Mouse (Mus musculus) hindbrain, embryonic 15.5 days (tissue): ENCODE measurements at regions not wholly inside any gene's neighbourhood (a gene's known extent, or its start where the extent isn't known, plus 50 kb on each side); places are given as distances from the start of the nearest gene placed in this dataset.

ENCODE experiments used
- ATAC-seq: fragments of 200-750 bp; cut with Nextera tagmentation; 2 replicates; pipeline ENCODE4 v1.8.0; 2017; ENCODE audit warnings: low read depth, moderate number of reproducible peaks, moderate TSS enrichment; ENCODE audit not compliant: low FRiP score
- H3K27ac ChIP-seq: fragments of 300-500 bp; sonication (generic); replicated peaks from 2 replicates; pipeline ENCODE4 v1.5.1; 2015; ENCODE audit warnings: mild to moderate bottlenecking, inconsistent platforms
- H3K27me3 ChIP-seq: fragments of 300-500 bp; sonication (generic); 2 replicates; pipeline ENCODE4 v1.6.1; 2015; ENCODE audit warnings: control low read depth, inconsistent platforms
- H3K36me3 ChIP-seq: fragments of 300-500 bp; sonication (generic); 2 replicates; pipeline ENCODE4 v1.6.1; 2015; ENCODE audit warnings: control low read depth, inconsistent platforms
- H3K4me1 ChIP-seq: fragments of 300-500 bp; sonication (generic); replicated peaks from 2 replicates; pipeline ENCODE4 v1.6.1; 2015; ENCODE audit warnings: control low read depth, inconsistent platforms
- H3K4me2 ChIP-seq: fragments of 300-500 bp; sonication (generic); 2 replicates; pipeline ENCODE4 v1.6.1; 2015; ENCODE audit warnings: moderate library complexity, mild to moderate bottlenecking, inconsistent platforms
- H3K4me3 ChIP-seq: fragments of 300-500 bp; sonication (generic); 2 replicates; pipeline ENCODE4 v1.5.1; 2015; ENCODE audit warnings: mild to moderate bottlenecking, inconsistent platforms
- H3K9ac ChIP-seq: fragments of 300-500 bp; sonication (generic); 2 replicates; pipeline ENCODE4 v1.6.1; 2015; ENCODE audit warnings: inconsistent platforms
- H3K9me3 ChIP-seq: fragments of 300-500 bp; sonication (generic); 2 replicates; pipeline ENCODE4 v1.6.1; 2016; ENCODE audit warnings: control low read depth, inconsistent platforms
- WGBS: fragments of 180-500 bp; shearing (Covaris S2); methylation state at CpG from one replicate; pipeline ENCODE4 v1.1.7; 2015; 5-methylcytosine and 5-hydroxymethylcytosine counted together

DNA sequence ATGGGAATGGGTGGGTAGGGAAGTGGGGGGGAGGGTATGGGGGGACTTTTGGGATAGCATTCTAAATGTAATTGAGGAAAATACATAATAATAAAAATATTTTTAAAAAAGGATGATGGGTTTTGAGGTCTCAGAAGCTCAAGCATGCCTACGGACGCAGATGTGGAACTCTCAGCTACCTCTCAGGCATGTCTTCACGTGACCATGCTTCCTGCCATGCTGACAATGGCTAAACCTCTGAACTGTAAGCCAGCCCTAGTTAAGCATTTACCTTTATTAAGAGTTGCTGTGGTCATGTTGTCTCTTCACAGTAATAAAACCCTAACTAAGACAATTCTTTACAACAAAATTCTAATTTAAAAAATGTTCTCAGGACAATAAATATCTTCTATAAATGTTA is 80.0 kb downstream of the Tex36 start:
- Histone ChIP-seq H3K27ac (no peak overlapping the region), H3K4me2 (no peak overlapping the region), H3K4me1 (no peaks in the 10 kb centered on the region), H3K9me3 (no peaks in the 10 kb centered on the region), H3K9ac (no peak overlapping the region), H3K36me3 (no peaks in the 10 kb centered on the region), H3K4me3 (no peak overlapping the region), H3K27me3 (no peaks in the 10 kb centered on the region)
- 92% methylated on average over 3 of the region's 3 CpGs for WGBS
- ATAC-seq: no peak

DNA sequence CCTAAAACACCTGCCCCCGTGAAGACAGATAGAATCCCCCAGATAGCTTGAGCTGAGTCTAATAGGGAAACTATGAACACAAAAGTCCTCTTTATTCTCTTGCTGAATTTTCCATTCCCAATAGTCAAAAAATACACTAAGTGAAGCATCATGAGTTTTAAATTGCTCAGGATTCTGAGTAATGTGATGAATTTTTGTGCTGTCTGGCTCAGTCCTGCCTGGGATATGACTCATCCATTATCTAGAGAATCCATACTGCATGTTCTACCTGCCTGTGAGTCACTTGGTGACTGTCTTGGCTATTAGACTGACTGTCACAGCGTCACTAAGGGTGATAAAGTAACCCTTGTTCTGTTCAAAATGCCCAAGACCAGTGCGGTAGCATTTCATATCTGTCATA is 83.0 kb downstream of the Tex36 start:
- Histone ChIP-seq H3K4me3 (no peak overlapping the region), H3K9ac (no peak overlapping the region), H3K27ac (no peak overlapping the region), H3K4me2 (no peak overlapping the region), H3K36me3 (no peaks in the 10 kb centered on the region), H3K27me3 (no peaks in the 10 kb centered on the region), H3K9me3 (no peaks in the 10 kb centered on the region), H3K4me1 (no peaks in the 10 kb centered on the region)
- 87% methylated on average over 3 of the region's 3 CpGs for WGBS
- ATAC-seq: no peak

DNA sequence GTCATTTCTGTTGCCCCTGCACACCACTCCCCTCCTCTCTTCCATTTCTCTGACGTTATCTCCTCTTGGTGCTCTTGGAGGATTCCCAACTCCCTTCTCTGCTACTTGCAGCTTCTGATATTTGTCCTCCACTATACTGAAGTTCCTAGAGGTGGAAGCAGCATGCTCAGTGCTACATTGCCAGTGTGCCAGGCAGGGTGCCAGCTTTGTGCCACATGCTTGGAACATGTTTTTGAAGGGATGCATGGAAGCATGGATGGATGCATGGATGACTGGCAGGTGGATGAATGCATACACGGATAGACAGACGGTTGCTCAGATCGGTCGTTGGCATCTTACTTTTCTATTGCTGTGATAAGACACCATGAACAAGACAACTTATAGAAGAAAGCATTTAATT is 84.4 kb downstream of the Tex36 start:
- ATAC-seq: no peak
- Histone ChIP-seq H3K4me2 (no peak overlapping the region), H3K4me3 (no peak overlapping the region), H3K9ac (no peak overlapping the region), H3K27me3 (no peaks in the 10 kb centered on the region), H3K9me3 (no peaks in the 10 kb centered on the region), H3K4me1 (no peaks in the 10 kb centered on the region), H3K27ac (no peak overlapping the region), H3K36me3 (no peaks in the 10 kb centered on the region)
- WGBS: 82% methylated on average over 5 of the region's 5 CpGs

DNA sequence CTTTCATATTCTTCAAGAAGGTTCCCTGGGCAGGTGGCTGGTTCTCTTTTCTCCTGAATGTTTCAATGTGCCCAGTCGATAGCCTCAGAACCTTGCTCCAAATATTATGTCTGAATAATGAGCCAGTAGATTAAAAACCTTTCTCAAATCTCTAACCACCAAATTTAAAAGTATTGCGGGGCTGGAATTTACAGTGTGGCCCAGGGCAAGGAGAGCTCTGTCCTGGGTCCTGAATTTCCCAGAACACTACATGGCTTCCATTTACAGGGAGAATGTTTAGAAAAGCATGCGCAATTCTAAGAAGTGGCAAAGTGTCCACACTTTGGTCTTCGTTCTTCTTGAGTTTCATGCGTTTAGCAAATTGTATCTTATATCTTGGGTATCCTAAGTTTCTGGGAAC is 91.0 kb downstream of the Tex36 start:
- Histone ChIP-seq H3K9me3 (no peaks in the 10 kb centered on the region), H3K27me3 (no peaks in the 10 kb centered on the region), H3K27ac (no peak overlapping the region), H3K4me3 (no peak overlapping the region), H3K9ac (no peak overlapping the region), H3K4me1 (no peaks in the 10 kb centered on the region), H3K4me2 (no peak overlapping the region), H3K36me3 (no peaks in the 10 kb centered on the region)
- 73% methylated on average over 5 of the region's 5 CpGs for WGBS
- no peak for ATAC-seq

DNA sequence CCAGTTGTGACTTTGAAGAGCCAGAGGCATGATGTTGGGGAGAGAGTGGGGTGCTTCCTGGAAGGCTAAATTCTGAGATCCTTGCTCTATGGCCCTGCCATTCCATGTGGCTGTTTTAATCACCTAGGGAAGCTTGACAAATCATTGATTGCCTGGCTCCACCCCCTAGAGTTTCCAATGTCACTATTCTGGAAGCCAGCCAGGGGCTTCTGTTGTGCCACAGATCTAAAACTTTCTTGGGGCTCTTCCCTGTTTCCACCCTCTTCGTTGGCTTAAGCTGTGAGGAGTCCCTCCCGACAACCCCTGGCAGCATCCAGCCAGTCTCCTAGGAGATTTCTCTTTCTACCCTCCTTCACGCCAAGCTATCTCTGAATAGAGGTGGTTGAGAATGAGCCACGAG is 92.5 kb downstream of the Tex36 start:
- Histone ChIP-seq H3K27ac (no peak overlapping the region), H3K9me3 (no peaks in the 10 kb centered on the region), H3K27me3 (no peaks in the 10 kb centered on the region), H3K36me3 (no peaks in the 10 kb centered on the region), H3K4me2 (no peak overlapping the region), H3K4me1 (peaks cover 3% of the 10 kb centered on the region; the same call in 1 of the 2 replicates), H3K4me3 (no peak overlapping the region), H3K9ac (no peak overlapping the region)
- WGBS: 19% methylated on average over 4 of the region's 4 CpGs
- ATAC-seq: no peak

DNA sequence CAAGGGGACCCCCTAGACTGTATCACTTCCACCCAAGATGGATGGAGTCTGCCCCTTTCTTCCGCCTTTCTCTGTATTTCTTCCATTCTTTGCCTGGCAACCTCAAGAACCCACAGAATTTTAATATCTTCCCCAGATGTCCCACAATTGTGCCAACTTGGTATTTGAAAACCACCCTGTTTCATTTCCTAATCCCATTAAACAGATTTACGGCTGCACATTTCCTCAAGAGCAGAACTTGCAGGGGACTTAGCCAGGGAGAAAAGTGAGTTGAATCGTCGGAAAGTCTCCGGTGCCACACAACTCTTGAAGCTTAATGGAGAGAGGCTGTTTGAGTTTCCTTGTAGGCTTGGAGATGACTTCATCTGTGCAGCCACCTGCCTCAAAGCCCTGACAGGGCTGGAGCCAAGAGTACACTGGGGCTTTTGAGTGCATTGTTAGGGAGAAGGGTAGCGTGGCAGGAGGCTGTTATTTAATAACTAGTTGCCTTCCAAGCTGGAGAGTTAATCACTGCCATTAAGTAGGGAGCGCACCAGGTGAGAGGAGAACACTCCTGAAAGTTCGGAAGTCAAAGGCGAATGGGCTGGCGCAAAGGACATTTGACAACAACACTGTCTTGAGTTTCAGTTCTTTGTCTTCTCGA is 93.5 kb downstream of the Tex36 start:
- Histone ChIP-seq H3K27me3 (no peaks in the 10 kb centered on the region), H3K36me3 (no peaks in the 10 kb centered on the region), H3K4me2 (no peak overlapping the region), H3K9me3 (no peaks in the 10 kb centered on the region), H3K9ac (no peak overlapping the region), H3K4me3 (no peak overlapping the region), H3K4me1 (peaks cover 6% of the 10 kb centered on the region; the same call in 1 of the 2 replicates), H3K27ac (no peak overlapping the region)
- 68% methylated on average over 11 of the region's 11 CpGs for WGBS
- no peak for ATAC-seq

DNA sequence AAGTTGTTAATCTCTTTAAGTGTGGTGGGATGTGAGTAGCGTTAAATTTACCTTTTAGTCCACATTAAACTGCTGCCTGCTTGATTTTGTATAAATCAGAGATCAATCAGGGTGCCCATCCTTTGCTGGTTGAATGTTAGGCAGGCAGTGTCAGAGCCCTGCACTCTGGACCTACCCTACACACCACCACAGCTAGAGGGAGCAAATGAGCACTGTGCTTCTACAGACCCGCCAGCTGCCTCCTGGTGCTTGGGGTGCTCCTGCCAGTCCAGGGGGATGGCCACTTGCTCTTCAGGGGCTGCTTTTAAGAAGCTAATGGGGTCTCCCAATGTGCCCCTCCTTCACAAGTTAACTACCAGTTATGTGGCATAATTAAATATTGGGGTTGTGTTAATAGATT is 96.3 kb downstream of the Tex36 start:
- Histone ChIP-seq H3K4me2 (no peak overlapping the region), H3K9ac (no peak overlapping the region), H3K4me1 (peaks cover 6% of the 10 kb centered on the region; the same call in 1 of the 2 replicates), H3K27ac (no peak overlapping the region), H3K27me3 (no peaks in the 10 kb centered on the region), H3K4me3 (no peak overlapping the region), H3K36me3 (no peaks in the 10 kb centered on the region), H3K9me3 (no peaks in the 10 kb centered on the region)
- no peak for ATAC-seq
- 98% methylated on average over 2 of the region's 2 CpGs for WGBS

DNA sequence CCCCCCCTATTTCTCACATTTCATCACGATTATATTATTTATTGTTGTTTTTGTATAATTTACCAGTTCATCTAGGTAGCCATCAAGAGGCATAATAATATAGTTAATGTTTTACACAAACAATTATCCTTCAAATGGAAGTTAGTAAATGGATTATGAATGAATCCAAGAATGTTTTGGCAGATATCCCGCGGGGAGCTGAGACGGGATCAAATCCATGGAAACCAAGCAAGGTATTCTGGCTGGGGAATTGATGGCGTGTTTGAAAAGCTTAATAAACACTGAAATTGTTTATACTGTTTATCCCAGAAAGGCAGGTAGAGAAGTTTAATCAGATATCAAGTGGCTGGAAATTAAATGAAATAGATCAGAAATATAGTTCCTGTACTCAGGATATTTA is 98.0 kb downstream of the Tex36 start:
- 58% methylated on average over 5 of the region's 5 CpGs for WGBS
- no peak for ATAC-seq

DNA sequence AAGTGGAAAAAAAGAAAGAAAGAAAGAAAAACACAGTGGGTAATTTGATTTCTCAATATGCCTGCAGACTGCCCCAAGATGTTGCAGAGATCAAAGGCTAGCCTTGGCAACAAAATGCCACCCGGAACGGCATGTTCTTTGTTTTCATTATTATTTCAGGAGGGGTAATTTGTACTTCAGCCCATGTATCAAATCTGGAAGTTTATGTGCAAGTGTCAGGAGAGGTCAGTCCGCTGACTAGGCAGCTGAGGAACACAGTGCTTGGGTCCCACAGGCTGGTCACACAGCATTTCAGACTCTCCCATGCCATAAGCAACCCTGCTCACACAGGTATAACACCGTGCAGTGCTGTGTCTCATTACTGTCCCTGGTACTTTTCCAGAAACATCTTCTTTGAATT is 99.2 kb downstream of the Tex36 start:
- no peaks in the 10 kb centered on the region for H3K9me3 ChIP-seq
- H3K4me2 ChIP-seq: no peak overlapping the region
- 62% methylated on average over 4 of the region's 4 CpGs for WGBS
- ATAC-seq: no peak
- H3K36me3 ChIP-seq: no peaks in the 10 kb centered on the region
- H3K27me3 ChIP-seq: no peaks in the 10 kb centered on the region
- H3K27ac ChIP-seq: no peak overlapping the region
- peaks cover 6% of the 10 kb centered on the region; the same call in 1 of the 2 replicates for H3K4me1 ChIP-seq
- H3K9ac ChIP-seq: no peak overlapping the region
- H3K4me3 ChIP-seq: no peak overlapping the region

More for the DNA sequence above, 98.0 kb downstream of the Tex36 start:
- no peaks in the 10 kb centered on the region for H3K9me3 ChIP-seq
- no peak overlapping the region for H3K27ac ChIP-seq
- H3K27me3 ChIP-seq: no peaks in the 10 kb centered on the region
- H3K4me3 ChIP-seq: no peak overlapping the region
- H3K4me1 ChIP-seq: peaks cover 6% of the 10 kb centered on the region; the same call in 1 of the 2 replicates
- H3K36me3 ChIP-seq: no peaks in the 10 kb centered on the region
- no peak overlapping the region for H3K9ac ChIP-seq
- no peak overlapping the region for H3K4me2 ChIP-seq

DNA sequence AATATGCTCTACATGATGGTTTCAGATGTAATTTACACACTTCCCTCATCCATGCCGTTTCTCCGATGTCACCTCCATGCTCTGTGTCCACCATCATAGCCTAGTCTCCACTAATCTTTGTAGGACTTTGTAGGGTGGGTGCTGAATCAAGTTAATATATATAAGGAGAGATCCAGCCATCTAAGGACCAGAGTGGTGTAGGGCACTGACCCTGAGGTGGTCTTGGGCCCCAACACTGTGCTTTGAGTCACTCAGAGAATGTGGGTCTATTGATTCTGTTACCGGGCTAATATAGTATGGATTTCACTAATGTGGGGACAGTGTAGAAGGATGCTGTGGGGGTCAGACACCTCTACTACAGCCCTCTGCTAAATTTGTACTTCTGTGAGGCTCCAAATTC is 104.4 kb downstream of the Tex36 start:
- Histone ChIP-seq H3K4me2 (no peak overlapping the region), H3K9ac (no peak overlapping the region), H3K9me3 (no peaks in the 10 kb centered on the region), H3K27ac (no peak overlapping the region), H3K4me1 (no peaks in the 10 kb centered on the region), H3K36me3 (no peaks in the 10 kb centered on the region), H3K27me3 (no peaks in the 10 kb centered on the region), H3K4me3 (no peak overlapping the region)
- no peak for ATAC-seq
- 96% methylated on average over 3 of the region's 3 CpGs for WGBS

DNA sequence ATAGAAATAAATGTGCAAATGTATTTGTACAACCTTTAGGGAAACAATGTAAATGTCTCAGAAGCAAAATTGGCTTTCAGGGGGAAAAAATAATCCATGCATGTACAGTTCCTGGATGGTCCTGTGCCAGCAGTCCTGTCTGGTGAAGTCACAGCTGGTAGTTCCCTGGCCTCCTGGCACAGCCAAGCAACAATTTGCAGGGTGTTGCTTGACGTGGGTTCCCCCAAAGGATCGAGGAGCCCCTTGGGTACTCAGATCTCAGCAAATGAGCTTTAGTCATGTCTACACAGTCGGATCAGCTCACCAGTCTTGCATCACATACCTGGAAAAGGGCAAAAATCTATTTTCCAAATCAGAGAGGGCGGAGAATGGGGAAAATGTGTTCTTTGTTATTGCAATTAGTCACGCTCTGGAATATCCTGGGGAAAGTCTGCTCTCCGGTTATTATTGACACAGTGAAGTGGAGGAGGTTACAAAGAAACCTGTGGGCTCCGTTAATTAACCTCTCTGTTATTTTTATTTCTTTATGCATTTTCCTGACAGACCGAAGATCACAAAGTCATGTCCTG is 106.9 kb downstream of the Tex36 start:
- H3K27ac ChIP-seq: no peak overlapping the region
- no peaks in the 10 kb centered on the region for H3K36me3 ChIP-seq
- no peaks in the 10 kb centered on the region; the same call in 1 of the 2 replicates for H3K27me3 ChIP-seq
- H3K9me3 ChIP-seq: no peaks in the 10 kb centered on the region
- H3K9ac ChIP-seq: no peak overlapping the region
- no peak for ATAC-seq
- no peak overlapping the region for H3K4me3 ChIP-seq
- WGBS: 38% methylated on average over 8 of the region's 8 CpGs
- no peak overlapping the region for H3K4me2 ChIP-seq
- H3K4me1 ChIP-seq: no peaks in the 10 kb centered on the region

DNA sequence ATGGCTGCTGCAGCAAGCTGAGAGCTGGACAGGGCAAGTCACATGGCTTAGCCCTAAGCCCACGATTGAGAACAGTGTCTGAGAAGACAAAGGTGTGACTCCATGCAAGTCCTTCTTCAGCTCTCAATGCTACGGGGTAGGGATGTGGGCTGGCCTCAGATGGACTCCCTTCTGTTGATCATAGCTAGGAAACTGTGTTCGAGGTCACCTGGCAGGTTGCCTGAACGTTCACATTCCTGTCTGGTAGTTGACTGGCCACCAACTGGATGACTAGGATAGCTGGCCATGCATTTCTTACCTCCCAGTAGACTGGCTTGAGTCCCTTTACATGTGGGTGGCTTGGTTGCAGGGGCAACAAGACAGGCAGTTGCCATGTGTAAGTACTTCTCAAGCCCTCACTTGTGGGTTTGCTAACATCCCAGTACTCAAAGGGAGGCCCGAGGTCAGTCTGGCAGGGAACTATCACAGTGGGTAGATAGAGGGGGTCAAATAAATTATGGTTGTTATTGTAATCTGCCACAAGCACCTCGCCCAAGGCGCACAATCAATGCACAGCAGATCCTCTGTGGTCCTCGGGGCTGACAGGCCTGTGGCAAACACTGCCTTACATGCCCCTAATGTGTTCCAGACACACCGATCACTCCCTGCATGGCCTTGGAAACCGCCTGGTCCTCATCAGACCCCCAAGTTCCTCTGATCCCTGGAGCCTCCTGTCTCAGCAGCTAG is 107.5 kb downstream of the Tex36 start:
- H3K27me3 ChIP-seq: no peaks in the 10 kb centered on the region; the same call in 1 of the 2 replicates
- H3K27ac ChIP-seq: no peak overlapping the region
- no peak overlapping the region for H3K9ac ChIP-seq
- ATAC-seq: no peak
- H3K4me2 ChIP-seq: no peak overlapping the region
- no peak overlapping the region for H3K4me3 ChIP-seq
- H3K36me3 ChIP-seq: no peaks in the 10 kb centered on the region
- WGBS: 66% methylated on average over 10 of the region's 10 CpGs
- H3K9me3 ChIP-seq: no peaks in the 10 kb centered on the region
- H3K4me1 ChIP-seq: no peaks in the 10 kb centered on the region
